ENCODE assay signal across 8 mouse cellular contexts in the genomic region with DNA sequence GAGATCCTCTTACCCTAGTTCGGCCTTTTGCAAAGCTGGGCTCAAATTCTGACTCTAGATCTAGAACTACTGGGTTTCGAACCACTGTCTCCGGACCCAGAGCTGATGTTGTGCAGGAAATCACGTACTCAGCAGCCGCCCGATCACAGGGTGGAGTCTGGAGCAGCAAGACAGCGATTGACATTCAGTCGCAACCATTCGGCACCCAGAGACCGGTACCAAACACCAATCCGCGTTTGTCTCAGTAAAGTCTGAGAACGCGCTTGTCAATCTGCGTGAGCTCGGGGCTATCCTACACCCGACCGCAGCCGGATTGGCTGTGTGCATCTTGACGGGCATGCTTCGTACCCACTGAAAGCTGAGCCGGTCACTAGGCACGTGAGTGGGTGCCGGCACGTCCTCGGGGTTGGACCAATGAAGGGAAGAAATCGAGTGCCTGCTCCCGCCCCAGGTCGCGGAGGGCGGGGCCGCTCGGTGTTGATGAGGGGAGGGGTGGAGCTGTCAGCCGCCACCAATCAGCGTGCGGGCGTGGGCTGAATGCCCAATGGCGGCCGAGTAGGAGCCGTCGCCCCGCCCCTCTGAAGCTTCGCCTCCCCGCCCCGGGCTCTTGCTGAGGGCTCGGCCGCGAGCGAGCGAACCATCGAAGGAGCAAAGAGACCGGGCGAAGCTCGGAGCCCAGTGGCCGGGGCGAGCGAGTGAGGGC. TPM values are rescaled to one million over a fixed set of nuclear protein-coding genes. Genes with fewer than 3 reads are reported as not detected.
DNase-seq lines count a peak whose midpoint lies in the region; ATAC-seq lines count a peak whose summit lies in the region.

Kdm4b (plus strand) TSS at position 613 of the 703 bp plus-strand sequence.

- DNase-seq in Muller cell, postnatal 12 days (ENCODE audit: inconsistent ontology term) = peak; percentile 100
- peak; percentile 100 for DNase-seq in cerebellum, adult 9-11 months
- peak; percentile 99 to 100 for DNase-seq in frontal cortex, adult 2 months (ENCODE audit: extremely low spot score in 1 of 2, low spot score in 1 of 2)
- DNase-seq in hindbrain, embryonic 11.5 days (ENCODE audit: low spot score) = peak; percentile 99
- peak; percentile 98 to 99 for DNase-seq in layer of hippocampus, postnatal 10 days (ENCODE audit: low spot score in 2 of 2)
- DNase-seq in lung, postnatal 10 days = peak; percentile 99
- DNase-seq in ovary, postnatal 36 days (ENCODE audit: low spot score) = peak; percentile 99
- DNase-seq in thymus, postnatal 25 days = peak; percentile 99

- H3K4me1 ChIP-seq in hindbrain, embryonic 11.5 days (replicated peaks; ENCODE audit: control insufficient read depth, insufficient read depth, low read length) = peaks cover 6% of the 10 kb centered on the region

- no peaks in the 10 kb centered on the region for H3K36me3 ChIP-seq in hindbrain, embryonic 11.5 days (ENCODE audit: control insufficient read depth, insufficient read depth, low read length)

- H3K9ac ChIP-seq in hindbrain, embryonic 11.5 days (ENCODE audit: low read depth, low read length) = peak within 1 kb of the TSS; percentile 95

- H3K27ac ChIP-seq in hindbrain, embryonic 11.5 days (ENCODE audit: low read depth, low read length) = peak within 1 kb of the TSS; percentile 88

- H3K4me3 ChIP-seq in hindbrain, embryonic 11.5 days (ENCODE audit: low read depth, low read length) = peak within 1 kb of the TSS; percentile 92

- H3K4me2 ChIP-seq in hindbrain, embryonic 11.5 days (replicated peaks; ENCODE audit: low read depth, low read length) = peak within 1 kb of the TSS; percentile 83

- no peaks in the 10 kb centered on the region for H3K9me3 ChIP-seq in hindbrain, embryonic 11.5 days (ENCODE audit: control insufficient read depth, low read length)

- peak; percentile 100 for ATAC-seq in hindbrain, embryonic 11.5 days (ENCODE audit: low FRiP score)

- no peaks in the 10 kb centered on the region for H3K27me3 ChIP-seq in hindbrain, embryonic 11.5 days (ENCODE audit: control insufficient read depth, insufficient read depth, low read length)

- WGBS in hindbrain, embryonic 11.5 days = under 1% methylated on average over 44 of the region's 57 CpGs

RNA-seq across cellular contexts. Expression of gene Kdm4b, which starts in this region (rescaled TPM):
- 43.8 and 49.9 TPM in 2 replicates for polyA plus RNA-seq in frontal cortex, adult 2 months (2012; rRNA removed)
- 33.7 and 39.0 TPM in 2 replicates for polyA plus RNA-seq in hindbrain, embryonic 11.5 days (2014; fragmentation: Nextera tagmentation; extraction: Ambion mirVana)
- 10 to 100 TPM; 85.3 to 87.1 TPM for total RNA-seq in layer of hippocampus, postnatal 10 days (2021)

Comparison
In these comparisons a context has a peak if more than half of its experiments do, and no peak if none do; other contexts are left out.
1. Peak in every context shown above with its lines: DNase-seq, ATAC-seq, H3K4me3 ChIP-seq and H3K27ac ChIP-seq.